Mouse (Mus musculus) MN1 (cell line): Measurements from ENCODE around the gene Aqp9.

Experiments used
- DNase-seq: peaks from one replicate; pipeline ENCODE4 v3.0.0-alpha.2; 2016; ENCODE audit warnings: low spot score

Gene Aqp9

GRCm38 (mm10) chr9:71167473-71168215 lies 838 bp downstream of the Aqp9 start:
- no peak for DNase-seq

- DNase-seq: no peak
These were observed 1.5 kb downstream of the Aqp9 start for GRCm38 (mm10) chr9:71166871-71167465.

- no peak for DNase-seq
These were observed 2.3 kb downstream of the Aqp9 start for GRCm38 (mm10) chr9:71166019-71166705.

GRCm38 (mm10) chr9:71165510-71165909 lies 3.0 kb downstream of the Aqp9 start:
- DNase-seq: no peak

GRCm38 (mm10) chr9:71165061-71165460 lies 3.4 kb downstream of the Aqp9 start:
- no peak for DNase-seq

GRCm38 (mm10) chr9:71164353-71164752 lies 4.1 kb downstream of the Aqp9 start:
- no peak for DNase-seq

- no peak for DNase-seq
These were observed 5.4 kb downstream of the Aqp9 start for GRCm38 (mm10) chr9:71162858-71163740.

- no peak for DNase-seq
These were observed 6.2 kb downstream of the Aqp9 start for GRCm38 (mm10) chr9:71162131-71162857.

GRCm38 (mm10) chr9:71160849-71161711 lies 7.4 kb downstream of the Aqp9 start:
- no peak for DNase-seq

- DNase-seq: no peak
These were observed 8.8 kb downstream of the Aqp9 start for GRCm38 (mm10) chr9:71159686-71160085.

- DNase-seq: no peak
These were observed 9.3 kb downstream of the Aqp9 start for GRCm38 (mm10) chr9:71159060-71159626.

- no peak for DNase-seq
These were observed 10.4 kb downstream of the Aqp9 start for GRCm38 (mm10) chr9:71157921-71158646.

- DNase-seq: no peak
These were observed 11.9 kb downstream of the Aqp9 start for GRCm38 (mm10) chr9:71156447-71157035.

- no peak for DNase-seq
These were observed 13.0 kb downstream of the Aqp9 start for GRCm38 (mm10) chr9:71155399-71156005.

GRCm38 (mm10) chr9:71151386-71151785 lies 17.1 kb downstream of the Aqp9 start:
- no peak for DNase-seq

GRCm38 (mm10) chr9:71150175-71150574 lies 18.3 kb downstream of the Aqp9 start:
- DNase-seq: no peak

- DNase-seq: no peak
These were observed 19.6 kb downstream of the Aqp9 start for GRCm38 (mm10) chr9:71148890-71149289.

GRCm38 (mm10) chr9:71146210-71146609 lies 22.3 kb downstream of the Aqp9 start:
- DNase-seq: no peak

GRCm38 (mm10) chr9:71140205-71140604 lies 28.3 kb downstream of the Aqp9 start:
- DNase-seq: no peak
